Mouse (Mus musculus): ENCODE results near the gene Rhobtb1.

The Rhobtb1 gene

DNA sequence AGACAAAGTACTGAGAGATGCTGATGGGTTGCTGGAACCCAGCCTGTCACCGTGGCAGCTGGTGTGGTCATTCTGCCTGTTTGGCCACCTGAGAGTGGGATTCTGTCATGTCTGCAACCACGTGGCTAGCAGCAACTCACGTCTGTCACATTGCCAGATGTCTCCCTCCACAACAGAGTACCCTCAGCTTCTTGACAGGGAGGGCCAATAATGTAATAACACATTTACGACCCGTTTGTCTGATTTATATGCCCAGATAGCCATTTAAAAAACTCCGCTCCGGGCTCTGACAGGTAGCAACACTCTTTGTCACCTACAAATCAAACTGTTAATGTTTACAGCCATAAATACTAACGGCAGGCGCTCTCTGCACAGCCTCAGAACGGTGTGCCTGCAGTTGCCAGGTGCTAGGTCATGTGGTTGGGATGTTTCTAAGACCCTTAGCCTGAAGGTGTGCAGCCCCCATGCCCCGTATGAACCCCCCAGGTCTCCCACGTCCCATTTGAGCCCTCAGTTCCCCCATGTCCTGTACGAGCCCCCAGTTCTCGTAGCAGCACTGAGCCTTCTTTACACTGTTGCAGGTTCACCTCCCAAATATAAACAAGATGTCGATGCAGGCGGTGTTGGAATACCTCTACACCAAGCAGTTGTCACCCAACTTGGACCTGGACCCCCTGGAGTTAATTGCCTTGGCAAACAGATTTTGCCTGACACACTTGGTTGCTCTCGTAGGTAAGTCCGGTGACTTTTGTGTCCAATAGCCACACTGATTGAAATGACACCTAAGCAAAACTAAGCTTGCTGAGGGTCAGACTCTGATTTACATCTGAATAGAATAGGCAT, 127.8 kb downstream of the Rhobtb1 start:
- DNase-seq: no peak

DNA sequence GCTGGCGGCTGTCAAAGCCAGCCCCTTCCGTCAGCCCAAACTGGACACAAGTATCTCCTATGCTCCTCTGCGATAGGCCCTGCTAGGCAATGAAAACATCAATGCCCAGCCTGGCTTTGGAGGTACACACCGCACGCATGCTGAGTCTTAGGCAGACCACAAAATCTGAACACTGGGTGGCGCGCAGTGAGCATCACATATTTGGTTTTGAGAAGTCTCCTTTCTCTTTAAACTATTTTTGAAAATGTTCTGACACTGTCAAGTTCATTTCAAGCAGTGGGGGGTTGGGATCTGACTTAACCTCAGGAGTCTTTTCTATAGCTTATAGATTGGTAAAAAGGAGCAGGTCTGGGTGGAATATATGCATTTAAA, 128.4 kb downstream of the Rhobtb1 start:
- DNase-seq: no peak

DNA sequence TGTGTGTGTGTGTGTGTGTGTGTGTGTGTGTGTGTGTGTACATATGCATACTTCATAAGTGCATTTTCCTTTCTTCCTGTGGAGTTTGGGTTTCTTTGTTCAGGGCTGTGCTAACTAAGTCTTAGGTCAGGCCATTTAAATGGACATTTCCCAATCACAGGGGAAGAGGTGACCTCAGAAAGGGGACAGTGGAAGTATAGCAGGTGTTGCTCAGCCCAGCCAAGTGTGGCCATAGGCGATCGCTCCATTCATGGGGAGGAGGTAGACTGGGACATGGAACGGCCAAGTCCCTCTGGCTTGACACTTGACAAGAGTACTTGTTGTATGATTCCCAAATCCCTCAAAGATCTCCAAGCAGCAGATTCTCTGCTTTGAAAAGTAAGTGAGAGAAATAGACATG, 135.7 kb downstream of the Rhobtb1 start:
- no peak for DNase-seq

DNA sequence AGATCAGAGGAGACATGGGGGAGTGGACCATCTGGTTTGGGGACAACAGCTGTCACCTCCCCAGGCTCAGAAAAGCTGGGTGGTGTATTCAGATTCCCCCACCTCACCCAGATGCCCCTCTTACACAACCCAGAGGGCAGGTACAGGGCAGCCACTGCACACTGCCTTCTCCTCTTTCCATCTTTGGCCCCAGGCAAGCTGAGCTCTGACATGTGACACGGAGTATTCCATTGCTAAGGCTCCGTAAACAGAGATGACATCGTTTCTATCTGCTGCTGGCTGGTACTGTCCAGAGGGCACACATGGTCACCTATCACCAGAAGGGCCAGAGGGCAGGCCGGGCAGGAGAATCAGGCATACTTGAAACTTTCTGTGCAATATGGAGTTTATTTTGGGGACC, 136.9 kb downstream of the Rhobtb1 start:
- DNase-seq: no peak

DNA sequence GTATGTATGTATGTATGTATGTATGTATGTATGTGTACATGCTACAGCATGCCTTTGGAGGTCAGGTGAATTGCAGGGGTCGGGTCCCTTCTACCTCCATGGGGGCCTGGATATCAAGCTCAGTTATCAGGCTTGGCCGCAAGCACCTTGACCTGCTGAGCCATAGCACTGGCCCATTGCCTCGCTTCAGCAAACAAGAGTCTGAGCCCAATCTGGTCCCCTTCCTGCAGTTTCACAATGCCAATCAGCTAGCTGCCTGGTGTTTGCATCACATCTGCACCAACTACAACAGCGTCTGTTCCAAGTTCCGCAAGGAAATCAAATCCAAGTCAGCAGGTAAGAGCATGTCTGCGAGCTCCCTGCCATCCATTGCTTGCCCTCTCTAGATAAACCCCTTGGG, 137.5 kb downstream of the Rhobtb1 start:
- DNase-seq: no peak

DNA sequence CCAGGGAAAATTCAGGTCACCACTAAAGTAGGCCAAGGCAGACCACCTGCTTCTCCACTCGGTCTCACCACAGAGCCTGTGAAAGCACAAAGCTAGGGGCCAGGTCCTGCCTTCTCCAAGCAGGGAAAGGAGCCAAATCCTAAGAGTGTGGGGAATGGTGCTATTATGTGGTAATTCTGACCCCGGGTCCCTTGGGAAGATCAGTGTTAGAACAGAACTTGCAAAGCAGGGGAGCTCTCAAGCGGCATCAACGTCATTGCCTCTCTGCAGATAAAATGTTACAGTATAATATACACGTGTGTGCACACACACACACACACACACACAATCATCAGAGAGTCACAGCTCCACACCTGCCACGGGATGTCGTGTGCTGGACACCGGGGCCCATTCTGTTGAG, 139.5 kb downstream of the Rhobtb1 start:
- DNase-seq: no peak

DNA sequence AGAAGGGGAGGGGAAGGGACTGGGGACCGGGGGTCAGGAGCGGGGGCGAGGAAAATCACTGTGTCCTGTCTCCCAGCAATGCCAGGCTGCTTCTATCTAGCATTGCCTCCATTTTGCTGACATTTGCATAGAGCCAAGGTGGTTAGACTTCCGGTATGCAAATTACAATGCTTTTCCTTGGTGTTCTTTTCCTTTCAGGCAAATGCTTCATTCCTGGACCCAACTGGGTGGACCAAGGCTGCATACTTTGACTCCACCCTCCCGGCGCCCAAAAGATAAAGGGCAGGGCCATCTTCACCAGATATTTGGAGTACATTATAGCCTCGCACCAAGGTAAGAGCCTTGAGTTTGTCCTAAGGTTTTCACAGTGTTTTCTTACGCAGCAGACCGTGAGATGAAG, 144.7 kb downstream of the Rhobtb1 start:
- DNase-seq: no peak

DNA sequence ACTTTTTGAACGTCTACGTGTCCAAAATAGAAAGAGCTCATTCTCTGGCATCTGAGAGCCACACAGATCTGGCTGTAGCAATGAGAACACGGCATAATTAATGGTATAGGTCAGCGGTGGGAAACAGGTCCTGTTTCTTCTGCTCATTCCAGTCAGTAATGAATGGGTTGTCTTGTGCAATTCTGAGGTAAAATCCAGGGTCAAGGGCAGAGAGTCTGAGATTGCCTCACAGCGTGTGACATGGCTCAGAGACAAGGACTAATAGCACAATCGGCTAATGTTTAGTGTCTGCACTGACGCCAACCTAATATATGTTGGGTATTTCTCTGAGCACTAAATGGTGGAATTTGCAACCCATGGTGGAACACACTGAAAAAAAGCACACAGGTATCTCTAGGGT, 148.8 kb downstream of the Rhobtb1 start:
- DNase-seq: no peak

DNA sequence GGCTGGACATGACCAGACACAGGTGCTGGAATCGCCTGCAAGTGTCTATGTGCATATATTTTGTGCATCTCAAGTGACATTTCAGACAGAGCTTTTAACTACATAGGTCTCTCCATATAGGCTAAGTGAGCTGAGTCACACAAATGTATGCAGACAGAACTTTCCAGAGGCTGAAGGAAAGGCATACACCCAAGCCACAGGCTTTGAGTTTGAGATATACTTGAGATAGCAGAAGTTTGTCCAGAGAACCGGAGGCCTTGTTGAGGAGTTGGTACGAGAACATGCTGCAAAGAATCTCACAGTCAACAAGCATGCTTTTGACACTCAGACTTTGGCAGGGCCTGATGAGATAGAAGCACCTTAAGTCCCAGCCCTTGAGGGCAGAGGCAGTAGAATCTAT, 151.4 kb downstream of the Rhobtb1 start:
- DNase-seq: no peak

DNA sequence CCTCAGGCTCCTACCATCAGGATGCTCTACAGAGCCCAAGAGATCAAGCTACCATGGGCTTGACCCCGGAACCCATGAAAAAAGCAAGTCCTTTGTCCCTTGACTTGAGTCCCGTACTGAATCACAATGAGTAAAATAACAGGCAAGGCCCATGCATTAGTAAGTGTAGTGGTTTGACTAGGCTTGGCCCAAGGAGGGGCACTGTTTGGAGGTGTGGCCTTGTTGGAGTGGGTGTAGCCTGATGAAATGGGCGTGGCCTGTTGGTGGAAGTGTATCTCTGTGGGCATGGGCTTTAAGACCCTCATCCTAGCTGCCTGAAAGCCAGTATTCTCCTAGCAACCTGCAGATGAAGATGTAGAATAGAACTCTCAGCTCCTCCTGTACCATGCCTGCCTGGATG, 153.6 kb downstream of the Rhobtb1 start:
- DNase-seq: no peak

DNA sequence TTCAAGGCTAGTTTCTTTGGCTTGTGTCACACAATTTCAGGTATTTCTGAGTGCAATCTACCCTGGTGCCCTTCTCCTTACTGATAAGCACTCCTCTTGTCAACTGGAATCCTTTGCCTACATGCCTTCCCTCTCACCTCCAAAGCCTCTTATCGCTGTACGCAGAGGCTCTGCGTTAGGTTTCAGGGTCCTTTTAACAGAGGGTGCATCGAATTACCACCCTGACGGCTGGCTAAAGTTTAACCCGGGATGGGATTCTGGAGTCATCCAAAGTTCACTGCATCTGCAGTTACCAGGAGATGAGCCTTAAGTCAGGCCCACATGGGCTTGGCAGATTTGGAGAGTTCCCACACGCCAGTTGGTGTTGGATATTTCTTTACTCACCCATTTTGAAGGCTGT, 154.4 kb downstream of the Rhobtb1 start:
- DNase-seq: no peak

DNA sequence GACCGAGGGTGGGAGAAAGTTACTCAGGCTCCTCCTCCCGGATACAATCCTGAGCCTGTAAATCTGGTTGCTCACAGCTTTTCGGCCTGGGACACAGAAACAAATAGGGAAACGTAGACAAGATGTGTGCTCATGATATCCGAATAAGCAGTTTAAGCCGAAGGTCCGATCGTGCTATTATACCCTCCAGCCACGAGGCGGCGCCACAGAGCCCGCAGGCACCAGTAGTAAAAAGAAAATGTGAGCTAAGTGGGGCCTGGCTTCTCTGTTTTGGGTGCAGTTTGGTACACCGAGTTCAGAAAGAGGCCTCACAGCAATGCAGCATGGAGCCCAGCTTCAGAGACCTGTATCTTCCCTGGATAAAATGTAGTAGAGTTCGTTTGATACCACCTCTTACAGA, 155.0 kb downstream of the Rhobtb1 start:
- no peak for DNase-seq

DNA sequence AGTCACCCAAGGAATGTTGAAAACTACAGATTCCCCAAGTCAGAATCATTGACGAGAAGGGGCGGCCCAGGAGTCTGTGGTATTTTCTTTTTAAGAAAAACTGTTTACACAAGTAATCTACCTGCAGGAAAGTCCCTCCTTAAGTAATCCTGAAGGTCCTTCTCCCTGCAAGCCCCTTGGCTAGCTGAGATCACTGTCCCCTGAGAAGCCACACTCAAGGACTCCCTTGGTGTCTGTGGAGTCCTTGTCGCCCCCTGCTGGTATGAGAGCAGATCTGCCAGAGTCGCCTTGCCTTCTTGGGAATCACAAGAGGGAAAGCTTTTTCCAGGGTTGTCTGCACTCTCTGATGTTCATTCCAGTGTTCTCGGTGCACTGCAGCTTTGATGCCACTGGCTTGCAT, 155.8 kb downstream of the Rhobtb1 start:
- peak; percentile 26 for DNase-seq

DNA sequence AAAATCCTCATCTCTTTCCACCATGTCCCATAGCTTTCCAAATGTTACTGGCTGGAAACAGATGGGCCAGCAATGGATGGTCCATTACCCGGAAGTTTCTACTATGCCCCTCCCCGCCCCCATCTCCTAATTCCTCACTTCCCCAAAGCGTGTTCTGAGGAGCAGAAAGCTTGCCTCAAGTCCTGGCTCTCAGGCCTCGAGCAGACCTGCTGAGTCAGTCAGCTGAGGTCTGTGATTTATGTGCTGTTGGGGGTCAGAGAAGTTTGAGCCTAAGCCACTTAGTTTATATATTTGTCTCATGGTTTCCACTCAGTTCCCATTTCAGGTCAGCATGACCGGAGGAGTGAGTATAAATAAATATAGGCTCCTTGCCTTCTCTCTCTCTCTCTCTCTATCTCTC, 157.9 kb downstream of the Rhobtb1 start:
- DNase-seq: no peak

DNA sequence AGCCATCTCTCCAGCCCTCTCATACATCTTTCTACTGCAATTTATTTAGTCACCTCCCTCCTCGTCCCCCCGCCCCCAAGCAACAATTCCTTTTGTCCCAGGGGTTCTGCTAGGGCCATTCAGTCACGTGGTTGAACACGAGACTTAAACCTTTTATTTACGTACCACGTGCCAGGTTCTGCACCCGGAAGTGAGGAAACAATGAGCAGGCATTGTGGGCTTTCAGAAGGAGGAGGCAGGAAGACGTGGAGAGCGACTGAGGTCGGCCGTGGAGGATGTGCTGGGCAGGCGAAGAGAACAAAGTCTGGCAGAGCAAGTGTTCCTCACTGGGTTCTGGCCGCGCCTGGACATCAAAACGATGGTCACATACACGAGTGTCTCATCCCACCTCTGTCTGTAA, 160.6 kb downstream of the Rhobtb1 start:
- no peak for DNase-seq

DNA sequence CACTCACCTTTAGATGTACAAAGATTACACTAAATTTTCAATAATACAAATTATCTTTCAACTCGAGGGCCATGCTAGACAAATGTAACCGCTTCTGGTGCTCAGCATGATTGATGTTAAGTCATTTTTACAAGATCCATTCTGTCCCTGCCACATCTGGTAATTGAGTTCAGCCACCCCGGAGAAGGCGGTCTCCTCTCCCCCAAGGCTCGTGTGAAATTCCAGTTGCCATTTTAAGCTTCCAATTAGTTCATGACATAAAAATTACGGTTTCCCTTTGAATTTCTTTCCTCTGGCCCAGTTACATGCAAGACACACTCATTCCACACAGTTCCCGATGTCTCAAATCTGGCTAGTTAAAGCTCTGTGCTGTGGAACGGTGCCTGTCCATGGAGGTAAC, 162.7 kb downstream of the Rhobtb1 start:
- no peak for DNase-seq

DNA sequence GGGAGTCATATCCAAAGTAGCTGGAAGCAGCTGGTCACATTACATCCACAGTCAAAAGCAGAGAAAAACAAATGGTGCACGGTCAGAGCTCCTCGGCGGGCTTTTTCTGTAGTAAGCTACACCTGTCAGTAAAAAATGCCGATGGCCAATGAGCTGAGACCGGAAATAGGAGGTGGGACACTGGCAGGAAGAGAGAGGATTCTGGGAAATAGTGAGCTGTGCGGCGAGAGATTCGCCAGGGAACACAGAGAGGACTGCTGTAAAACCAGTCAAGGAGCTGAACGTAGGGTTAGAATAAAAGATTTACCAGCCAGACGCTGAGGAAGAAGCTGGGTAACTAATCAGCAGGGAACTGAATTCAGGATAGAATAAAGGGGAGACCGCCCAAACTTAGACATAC, 167.3 kb downstream of the Rhobtb1 start:
- DNase-seq: no peak

DNA sequence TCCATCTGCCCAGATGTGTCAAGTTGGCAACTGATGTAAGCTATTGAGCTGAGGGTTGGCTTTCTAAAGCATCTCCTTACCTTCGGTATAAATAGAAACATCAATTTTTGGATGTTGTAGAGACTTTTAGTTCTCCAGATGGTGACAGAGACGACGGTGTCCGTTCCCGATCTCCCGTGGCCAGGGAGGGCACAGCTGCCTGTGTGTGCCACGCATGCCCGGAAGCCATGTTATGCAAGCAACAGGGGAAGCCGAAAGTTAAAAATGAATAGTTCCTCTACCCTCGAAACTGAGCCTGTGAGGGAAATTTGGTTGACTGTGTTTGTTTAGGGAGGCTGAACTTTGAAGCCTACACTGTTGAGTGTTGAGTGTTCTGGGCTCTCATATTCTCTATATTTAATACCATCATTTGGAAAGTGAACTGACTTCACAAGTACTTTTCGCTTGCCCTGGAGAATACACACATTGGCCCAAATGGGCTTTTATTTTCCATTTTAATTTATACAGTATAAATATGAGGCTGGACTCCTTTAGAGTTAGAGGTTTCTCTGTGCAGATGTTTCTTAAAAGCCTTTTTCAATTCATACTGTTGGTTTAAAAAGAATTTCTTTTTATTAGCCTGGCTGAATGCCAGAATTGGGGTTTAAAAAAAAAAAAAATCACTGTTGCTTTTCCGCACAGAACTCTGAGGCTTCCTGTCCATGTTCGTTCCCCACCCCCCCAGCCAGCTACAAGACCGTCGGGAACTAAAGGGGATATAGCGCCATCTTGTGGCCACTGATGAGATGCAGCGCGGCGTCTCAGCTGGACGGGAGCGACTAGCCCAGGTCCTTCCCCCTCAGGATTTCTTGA, 169.7 kb downstream of the Rhobtb1 start:
- peak; percentile 73 for DNase-seq

DNA sequence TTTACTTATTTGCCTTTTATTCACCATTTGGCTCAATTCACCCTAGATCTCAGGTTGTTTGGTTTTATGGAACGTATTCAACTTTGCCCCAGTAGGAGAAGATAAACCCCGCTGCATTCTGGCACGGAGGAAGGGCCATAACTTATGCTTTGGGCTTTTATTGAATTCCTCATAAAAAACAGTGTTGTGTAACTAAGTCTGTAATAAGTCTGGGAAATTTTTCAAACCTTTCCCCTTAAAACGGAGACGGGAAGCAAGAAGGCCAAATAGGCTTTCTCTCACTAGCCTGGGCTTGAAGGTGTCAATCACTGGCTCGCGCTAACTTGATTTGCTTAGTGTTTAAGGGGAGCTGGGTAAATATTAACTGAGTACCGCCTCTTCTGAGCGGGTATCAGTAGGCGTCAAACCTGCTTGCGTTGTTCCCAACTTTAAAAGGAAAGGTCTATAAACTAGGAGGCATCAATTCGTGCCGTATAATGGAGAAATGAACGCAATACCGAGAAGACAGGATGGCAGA, 170.3 kb downstream of the Rhobtb1 start:
- no peak for DNase-seq

DNA sequence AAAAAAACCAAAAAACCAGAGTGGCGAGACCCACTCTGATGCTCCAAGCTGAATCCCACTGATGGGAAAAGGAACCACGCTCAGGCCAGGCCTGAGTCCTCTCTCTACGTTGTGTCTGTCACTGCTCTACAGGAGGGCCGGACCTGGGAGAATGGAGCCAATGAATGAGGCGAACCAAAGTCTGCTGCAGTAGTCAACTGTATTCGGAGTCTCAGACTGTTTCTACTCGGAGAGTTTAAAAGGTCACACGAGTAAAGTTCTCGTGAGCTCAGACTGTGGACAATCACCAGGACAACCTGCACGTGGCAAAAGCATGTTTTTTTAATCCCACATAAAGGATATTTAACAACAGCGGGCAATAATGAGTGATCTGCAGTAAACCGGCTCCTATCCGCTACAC, 172.8 kb downstream of the Rhobtb1 start:
- no peak for DNase-seq

DNA sequence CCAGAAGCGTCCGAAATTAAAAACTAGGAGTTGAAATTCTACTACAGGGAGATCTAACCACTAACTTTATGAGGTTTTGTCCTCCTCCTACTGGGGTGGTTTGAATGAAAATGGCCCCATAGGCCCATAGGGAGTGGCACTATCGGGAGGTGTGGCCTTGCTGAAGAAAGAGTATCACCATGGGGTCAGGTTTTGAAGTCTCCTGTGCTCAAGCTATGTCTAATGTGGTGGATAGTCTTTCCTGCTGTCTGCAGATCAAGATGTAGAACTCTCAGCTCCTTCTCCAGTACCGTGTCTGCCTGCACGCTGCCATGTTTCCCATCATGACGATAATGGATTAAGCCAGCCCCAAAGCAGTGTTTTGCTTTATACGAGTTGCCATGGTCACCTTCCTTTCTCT, 173.6 kb downstream of the Rhobtb1 start:
- no peak for DNase-seq

DNA sequence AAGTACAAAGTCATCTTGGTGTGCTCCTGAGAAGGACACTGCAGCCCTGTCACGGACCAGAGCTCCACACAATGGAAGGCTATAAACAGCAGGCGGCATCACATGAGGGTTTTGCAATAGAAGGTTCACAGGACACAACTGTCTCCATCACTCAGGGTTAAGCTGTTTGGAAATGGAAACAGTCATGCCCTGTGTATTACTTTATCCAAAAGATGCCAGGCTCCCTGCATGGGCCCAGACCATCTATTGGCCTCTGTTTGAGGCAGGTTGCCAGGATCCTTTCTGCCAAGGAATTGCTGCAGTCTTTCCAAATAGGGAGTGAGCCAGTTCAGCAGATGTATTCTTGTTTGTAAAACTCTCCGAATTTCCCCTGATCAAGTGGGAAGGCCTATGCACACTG, 175.2 kb downstream of the Rhobtb1 start:
- no peak for DNase-seq

DNA sequence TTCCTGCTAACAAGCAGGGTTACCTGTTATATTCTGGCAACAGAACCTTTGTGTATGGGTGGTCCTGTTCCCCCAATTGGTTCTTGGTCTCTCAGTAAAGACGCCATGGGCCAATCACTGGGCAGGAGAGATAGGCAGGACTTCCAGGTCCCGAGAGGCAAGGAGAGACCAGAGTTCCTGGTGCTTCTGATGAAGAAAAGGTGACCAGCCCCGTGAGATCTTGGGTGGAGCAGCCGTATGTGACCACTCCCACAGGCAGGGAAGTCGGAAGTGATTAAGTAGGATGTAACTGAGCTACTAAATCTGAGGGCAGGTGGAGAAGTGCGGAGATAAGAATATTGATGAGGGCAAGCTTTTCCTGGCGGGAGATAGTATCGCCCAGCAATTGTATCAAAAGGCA, 176.1 kb downstream of the Rhobtb1 start:
- no peak for DNase-seq

DNA sequence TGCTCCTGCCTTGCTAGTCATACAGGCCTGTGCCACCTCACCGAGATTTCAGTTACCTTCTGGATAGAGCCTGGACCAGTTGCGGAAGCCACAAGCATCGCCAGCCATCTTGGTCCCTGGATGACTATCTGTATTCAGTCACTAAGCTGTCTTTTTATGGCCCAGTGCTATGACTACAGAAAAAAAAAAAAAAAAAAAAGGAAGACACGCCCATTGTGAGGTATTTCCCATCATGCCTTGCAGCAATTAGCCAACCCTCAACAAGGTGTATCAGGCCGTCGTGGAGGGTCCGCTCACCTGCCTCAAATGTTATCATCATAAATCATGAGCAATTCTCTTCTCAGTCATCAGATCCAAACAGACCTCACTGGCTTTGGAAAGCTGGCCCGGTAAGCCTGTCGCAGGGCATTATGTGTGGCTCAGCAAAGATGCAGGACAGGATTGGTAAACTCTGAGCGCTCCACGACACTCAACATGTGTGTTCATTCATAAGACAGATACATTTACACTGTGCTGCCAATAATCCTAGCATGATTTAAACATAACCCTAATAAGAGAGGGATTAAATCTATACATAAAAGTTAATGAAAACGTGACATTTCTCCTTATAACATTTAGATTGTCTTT, 176.9 kb downstream of the Rhobtb1 start:
- no peak for DNase-seq
